Mouse (Mus musculus) embryonic facial prominence, embryonic 12.5 days (tissue): Measurements from ENCODE around the gene Zc3h12c. TPM values are rescaled to one million over a fixed set of nuclear protein-coding genes. Genes with fewer than 3 reads are reported as not detected.

Source experiments
- ATAC-seq: fragments of 200-750 bp; cut with Nextera tagmentation; 2 replicates; pipeline ENCODE4 v1.8.0; 2017; ENCODE audit not compliant: insufficient number of reproducible peaks, insufficient read depth, low FRiP score, low TSS enrichment
- H3K27ac ChIP-seq: fragments of 300-500 bp; sonication (generic); 2 replicates; pipeline ENCODE4 v1.5.1; 2016; ENCODE audit warnings: mild to moderate bottlenecking
- H3K27me3 ChIP-seq: fragments of 300-500 bp; sonication (generic); 2 replicates; pipeline ENCODE4 v1.6.1; 2016; ENCODE audit warnings: mild to moderate bottlenecking, moderate library complexity
- H3K36me3 ChIP-seq: fragments of 300-500 bp; sonication (generic); 2 replicates; pipeline ENCODE4 v1.6.1; 2016; ENCODE audit warnings: mild to moderate bottlenecking
- H3K4me1 ChIP-seq: fragments of 300-500 bp; sonication (generic); 2 replicates; pipeline ENCODE4 v1.6.1; 2016
- H3K4me2 ChIP-seq: fragments of 300-500 bp; sonication (generic); replicated peaks from 2 replicates; pipeline ENCODE4 v1.6.1; 2016; ENCODE audit warnings: mild to moderate bottlenecking, moderate library complexity
- H3K4me3 ChIP-seq: fragments of 300-500 bp; sonication (generic); 2 replicates; pipeline ENCODE4 v1.5.1; 2016; ENCODE audit warnings: mild to moderate bottlenecking
- H3K9ac ChIP-seq: fragments of 300-500 bp; sonication (generic); 2 replicates; pipeline ENCODE4 v1.6.1; 2016; ENCODE audit warnings: mild to moderate bottlenecking, moderate library complexity
- H3K9me3 ChIP-seq: fragments of 300-500 bp; sonication (generic); 2 replicates; pipeline ENCODE4 v1.6.1; 2016; ENCODE audit warnings: mild to moderate bottlenecking, moderate library complexity
- WGBS: fragments of 180-500 bp; shearing (Covaris S2); methylation state at CpG from one replicate; pipeline ENCODE4 v1.1.7; 2016; 5-methylcytosine and 5-hydroxymethylcytosine counted together
- polyA plus RNA-seq: library from polyadenylated mRNA; unstranded; fragments of >200 nt; fragmentation: Nextera tagmentation; extraction: Ambion mirVana; gene quantifications from 2 replicates; pipeline ENCODE4 v1.2.1, GENCODE M21; 2016

Zc3h12c gene
- polyA plus RNA-seq, 1 experiment from 2014 or later, result 3.9 TPM

DNA sequence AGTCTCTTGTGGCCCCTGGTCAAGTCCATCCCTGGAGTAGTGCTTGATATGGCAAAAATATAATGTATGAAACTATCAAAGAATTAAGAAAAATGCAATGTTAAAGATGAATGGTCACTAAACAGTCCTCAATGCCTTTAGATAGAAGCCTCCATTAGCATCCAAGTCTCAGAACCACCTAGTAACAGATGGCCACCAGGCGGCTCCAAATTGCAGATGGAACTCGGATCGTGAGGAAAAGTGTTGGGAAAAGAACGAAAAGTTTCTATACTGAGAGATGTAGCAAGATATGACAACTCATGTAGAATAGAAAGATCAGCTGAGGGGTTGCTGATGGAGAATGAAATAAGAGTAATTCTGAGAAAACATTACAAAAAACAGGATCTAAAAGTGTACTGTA, 38.0 kb downstream of the Zc3h12c start:
- Histone ChIP-seq H3K4me1 (no peaks in the 10 kb centered on the region), H3K36me3 (peaks cover 4% of the 10 kb centered on the region; the same call in 1 of the 2 replicates), H3K9me3 (no peaks in the 10 kb centered on the region), H3K4me3 (no peak overlapping the region), H3K27me3 (no peaks in the 10 kb centered on the region), H3K4me2 (no peak overlapping the region), H3K9ac (no peak overlapping the region), H3K27ac (no peak overlapping the region)
- 77% methylated on average over 4 of the region's 4 CpGs for WGBS
- ATAC-seq, result no peak

DNA sequence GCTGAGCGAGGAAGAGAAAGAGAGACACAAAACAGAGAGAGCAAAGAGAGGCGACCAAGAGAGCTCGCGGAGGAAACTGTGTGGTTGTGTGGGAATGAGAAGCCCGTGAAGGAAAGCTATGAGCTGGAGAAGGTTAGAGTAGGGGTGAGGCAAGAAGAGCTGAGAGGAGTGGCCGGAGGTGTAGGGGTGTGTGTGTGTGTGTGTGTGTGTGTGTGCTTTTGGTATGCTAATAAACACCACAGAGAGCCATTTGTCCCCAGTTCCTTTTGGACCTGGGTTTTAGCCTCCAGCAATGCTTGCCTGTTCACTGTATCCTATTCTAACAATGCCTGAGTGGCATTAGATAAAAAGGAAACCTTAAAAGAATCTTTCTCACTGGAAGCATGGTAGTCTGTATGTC, 43.1 kb downstream of the Zc3h12c start:
- H3K4me2 ChIP-seq, result no peak overlapping the region
- H3K4me3 ChIP-seq, result no peak overlapping the region
- no peak for ATAC-seq
- 84% methylated on average over 6 of the region's 6 CpGs for WGBS
- no peaks in the 10 kb centered on the region for H3K9me3 ChIP-seq
- H3K27ac ChIP-seq, result no peak overlapping the region
- no peaks in the 10 kb centered on the region for H3K27me3 ChIP-seq
- no peaks in the 10 kb centered on the region for H3K4me1 ChIP-seq
- H3K9ac ChIP-seq, result no peak overlapping the region
- H3K36me3 ChIP-seq, result peaks cover 8% of the 10 kb centered on the region; the same call in 1 of the 2 replicates

- no peak overlapping the region for H3K9ac ChIP-seq
- no peak for ATAC-seq
- H3K4me1 ChIP-seq, result no peaks in the 10 kb centered on the region
- H3K27me3 ChIP-seq, result no peaks in the 10 kb centered on the region
- no peak overlapping the region for H3K4me3 ChIP-seq
- 85% methylated on average over 4 of the region's 4 CpGs for WGBS
- H3K36me3 ChIP-seq, result peaks cover 34% of the 10 kb centered on the region
- no peaks in the 10 kb centered on the region for H3K9me3 ChIP-seq
- no peak overlapping the region for H3K27ac ChIP-seq
- no peak overlapping the region for H3K4me2 ChIP-seq
Observed at GRCm38 (mm10) chr9:52119212-52119611, 49.2 kb downstream of the Zc3h12c start.

DNA sequence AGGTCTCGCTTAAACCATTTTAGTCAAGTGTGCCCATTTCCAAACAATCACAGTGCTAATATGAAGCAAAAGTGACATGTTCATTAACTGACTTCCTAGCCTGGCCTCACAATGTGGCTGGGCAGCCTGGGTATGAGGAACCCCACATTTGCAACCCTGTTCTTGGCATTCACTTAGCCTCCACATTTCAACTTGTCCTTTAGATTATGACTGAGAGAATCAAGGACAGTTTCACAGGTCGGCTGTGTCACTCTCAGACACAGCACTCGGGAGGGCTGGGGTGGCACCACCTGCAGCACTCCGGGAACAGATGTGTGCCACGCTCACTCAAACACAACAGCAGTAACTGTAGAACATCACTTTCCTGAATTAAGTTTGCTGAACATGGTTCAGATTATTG, 55.3 kb downstream of the Zc3h12c start:
- 85% methylated on average over 5 of the region's 5 CpGs for WGBS
- no peak overlapping the region for H3K4me2 ChIP-seq
- no peak for ATAC-seq
- H3K9me3 ChIP-seq, result no peaks in the 10 kb centered on the region
- H3K9ac ChIP-seq, result no peak overlapping the region
- H3K27ac ChIP-seq, result no peak overlapping the region
- H3K27me3 ChIP-seq, result no peaks in the 10 kb centered on the region
- no peak overlapping the region for H3K4me3 ChIP-seq
- H3K4me1 ChIP-seq, result no peaks in the 10 kb centered on the region
- peaks cover 18% of the 10 kb centered on the region for H3K36me3 ChIP-seq

DNA sequence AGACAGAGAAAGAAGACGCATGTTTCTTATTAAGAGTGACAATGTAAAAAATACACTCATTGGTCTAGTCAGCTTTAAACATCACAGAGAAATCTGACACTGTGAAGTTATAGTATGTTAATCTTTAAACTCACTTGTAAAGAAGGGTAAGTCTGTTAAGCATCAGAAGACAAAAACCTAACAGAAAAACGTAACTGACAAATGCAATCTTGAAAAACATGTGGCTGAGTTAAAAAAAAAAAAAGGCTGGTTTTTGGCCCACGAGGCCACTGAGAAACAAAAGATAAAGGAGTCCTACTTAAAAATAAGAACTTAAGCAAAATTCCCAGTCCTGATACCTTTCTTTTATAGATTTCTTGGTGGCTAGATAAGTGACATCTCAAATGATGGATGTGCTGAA, 57.6 kb downstream of the Zc3h12c start:
- no peak for ATAC-seq

DNA sequence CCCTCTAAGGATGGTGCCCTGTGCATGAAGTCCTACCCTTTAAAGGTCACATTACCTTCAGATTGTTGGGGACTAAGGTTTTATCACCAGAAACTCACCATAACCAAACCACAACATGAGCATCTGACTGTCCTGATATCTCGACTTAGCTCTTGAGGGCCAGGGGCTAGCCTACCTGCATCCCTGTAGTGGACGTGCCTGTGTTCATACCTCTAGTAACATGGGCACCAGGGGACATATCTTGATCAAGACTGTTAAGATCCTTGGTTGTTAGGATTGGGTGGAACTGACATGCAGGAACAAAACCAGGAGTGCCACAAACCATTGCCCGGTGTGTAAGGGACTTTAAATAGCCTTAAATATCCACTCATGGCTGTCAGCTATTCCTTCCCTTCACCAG, 61.2 kb downstream of the Zc3h12c start:
- H3K9me3 ChIP-seq, result no peaks in the 10 kb centered on the region
- ATAC-seq, result no peak
- H3K36me3 ChIP-seq, result no peaks in the 10 kb centered on the region
- H3K27me3 ChIP-seq, result no peaks in the 10 kb centered on the region
- H3K27ac ChIP-seq, result no peak overlapping the region
- H3K4me3 ChIP-seq, result no peak overlapping the region
- H3K4me1 ChIP-seq, result peaks cover 5% of the 10 kb centered on the region
- no peak overlapping the region for H3K4me2 ChIP-seq
- no peak overlapping the region for H3K9ac ChIP-seq
- 95% methylated on average over 3 of the region's 3 CpGs for WGBS

More for the DNA sequence above, 57.6 kb downstream of the Zc3h12c start:
- Histone ChIP-seq H3K9me3 (no peaks in the 10 kb centered on the region), H3K4me3 (no peak overlapping the region), H3K27ac (no peak overlapping the region), H3K27me3 (no peaks in the 10 kb centered on the region), H3K36me3 (peaks cover 5% of the 10 kb centered on the region), H3K9ac (no peak overlapping the region), H3K4me1 (no peaks in the 10 kb centered on the region), H3K4me2 (no peak overlapping the region)
- WGBS, result 58% methylated on average over 3 of the region's 3 CpGs

- Histone ChIP-seq H3K4me3 (no peak overlapping the region), H3K4me2 (no peak overlapping the region), H3K27ac (no peak overlapping the region), H3K9ac (no peak overlapping the region), H3K4me1 (peaks cover 8% of the 10 kb centered on the region), H3K36me3 (no peaks in the 10 kb centered on the region), H3K9me3 (no peaks in the 10 kb centered on the region), H3K27me3 (no peaks in the 10 kb centered on the region)
- ATAC-seq, result no peak
- 87% methylated on average over 6 of the region's 6 CpGs for WGBS
Observed at GRCm38 (mm10) chr9:52105423-52105822, 62.9 kb downstream of the Zc3h12c start.

DNA sequence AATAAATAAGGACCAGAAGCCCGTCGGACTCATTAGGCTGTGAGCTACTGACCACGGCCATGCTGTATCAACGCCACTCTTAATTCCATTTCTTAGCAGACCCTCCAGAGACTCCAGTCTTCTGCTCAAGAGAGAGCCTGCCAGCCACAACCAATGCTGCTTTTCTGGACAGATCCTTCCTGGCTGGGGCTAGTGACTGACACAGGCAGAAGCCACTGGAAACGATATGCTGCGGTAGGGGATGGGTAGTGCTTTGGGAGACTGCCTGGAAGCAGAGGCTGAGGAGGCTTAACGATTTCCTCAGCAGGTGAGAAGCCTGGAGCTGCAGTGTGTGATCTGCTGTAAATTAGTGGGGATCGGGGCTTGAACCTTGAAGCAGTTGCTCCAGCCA, 64.2 kb downstream of the Zc3h12c start:
- H3K9ac ChIP-seq, result no peak overlapping the region
- no peak overlapping the region for H3K4me3 ChIP-seq
- no peaks in the 10 kb centered on the region for H3K36me3 ChIP-seq
- 80% methylated on average over 8 of the region's 8 CpGs for WGBS
- H3K9me3 ChIP-seq, result no peaks in the 10 kb centered on the region
- no peak overlapping the region for H3K27ac ChIP-seq
- ATAC-seq, result no peak
- H3K27me3 ChIP-seq, result no peaks in the 10 kb centered on the region
- H3K4me1 ChIP-seq, result peaks cover 8% of the 10 kb centered on the region
- H3K4me2 ChIP-seq, result no peak overlapping the region

DNA sequence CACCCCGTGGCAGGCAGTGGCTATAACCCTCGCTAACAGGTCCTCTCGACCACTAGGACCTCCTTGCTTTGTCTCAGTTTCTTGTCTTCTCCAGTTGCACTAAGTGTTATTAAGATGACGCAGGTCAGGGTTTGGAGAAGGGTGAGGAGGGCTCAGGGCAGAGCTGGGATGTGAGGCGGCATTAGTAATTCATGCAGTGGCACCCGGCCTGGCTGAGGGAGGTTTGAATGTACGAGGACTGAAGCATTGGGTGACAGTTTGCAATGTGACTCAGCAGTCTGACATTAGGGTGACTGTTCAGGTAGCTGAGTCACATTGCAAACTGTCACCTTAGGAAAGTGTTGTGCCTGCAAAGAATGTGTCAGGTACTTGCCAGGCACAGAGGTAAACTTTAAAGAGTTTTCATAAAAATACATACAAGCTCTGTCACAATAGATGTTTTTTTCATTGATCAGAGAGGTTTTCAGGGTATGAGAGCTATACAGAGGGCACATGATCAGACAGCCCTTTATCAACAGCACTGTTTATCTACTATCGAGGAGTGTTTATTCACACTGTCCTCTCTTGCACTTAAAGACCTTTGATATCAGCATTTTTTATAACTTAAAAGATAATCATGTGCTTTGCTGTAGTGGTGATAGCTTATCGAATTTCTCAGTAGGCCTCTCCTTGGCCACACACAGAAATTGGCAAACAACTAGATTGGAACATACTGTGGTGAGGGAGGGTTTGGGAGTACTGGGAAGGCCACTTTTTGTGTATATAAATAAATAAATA, 64.7 kb downstream of the Zc3h12c start:
- H3K4me1 ChIP-seq, result peaks cover 8% of the 10 kb centered on the region
- H3K4me2 ChIP-seq, result no peak overlapping the region
- no peak for ATAC-seq
- H3K4me3 ChIP-seq, result no peak overlapping the region
- no peaks in the 10 kb centered on the region for H3K9me3 ChIP-seq
- no peaks in the 10 kb centered on the region for H3K36me3 ChIP-seq
- no peaks in the 10 kb centered on the region for H3K27me3 ChIP-seq
- H3K9ac ChIP-seq, result no peak overlapping the region
- no peak overlapping the region for H3K27ac ChIP-seq
- 82% methylated on average over 9 of the region's 9 CpGs for WGBS

GRCm38 (mm10) chr9:52102060-52102844, 66.1 kb downstream of the Zc3h12c start:
- no peak overlapping the region for H3K27ac ChIP-seq
- H3K9ac ChIP-seq, result no peak overlapping the region
- H3K4me2 ChIP-seq, result no peak overlapping the region
- H3K4me1 ChIP-seq, result peaks cover 8% of the 10 kb centered on the region
- no peaks in the 10 kb centered on the region for H3K36me3 ChIP-seq
- no peaks in the 10 kb centered on the region for H3K27me3 ChIP-seq
- no peak for ATAC-seq
- no peak overlapping the region for H3K4me3 ChIP-seq
- H3K9me3 ChIP-seq, result no peaks in the 10 kb centered on the region
- WGBS, result 61% methylated on average over 13 of the region's 13 CpGs

- Histone ChIP-seq H3K27me3 (no peaks in the 10 kb centered on the region), H3K9ac (no peak overlapping the region), H3K4me3 (no peak overlapping the region), H3K4me2 (no peak overlapping the region), H3K36me3 (no peaks in the 10 kb centered on the region), H3K27ac (no peak overlapping the region), H3K4me1 (peaks cover 8% of the 10 kb centered on the region), H3K9me3 (no peaks in the 10 kb centered on the region)
- ATAC-seq, result no peak
- WGBS, result 89% methylated on average over 14 of the region's 14 CpGs
Observed at GRCm38 (mm10) chr9:52100426-52100825, 67.9 kb downstream of the Zc3h12c start.

- ATAC-seq, result no peak
- Histone ChIP-seq H3K4me2 (no peak overlapping the region), H3K27ac (no peak overlapping the region), H3K4me1 (peaks cover 8% of the 10 kb centered on the region), H3K36me3 (no peaks in the 10 kb centered on the region), H3K27me3 (no peaks in the 10 kb centered on the region), H3K9ac (no peak overlapping the region), H3K4me3 (no peak overlapping the region), H3K9me3 (no peaks in the 10 kb centered on the region)
- WGBS, result 3% methylated on average over 7 of the region's 7 CpGs
Observed at GRCm38 (mm10) chr9:52098600-52098999, 69.8 kb downstream of the Zc3h12c start.
